Mouse (Mus musculus): ENCODE results near the gene Msh2.

- TF ChIP-seq CTCF (IDR thresholded peaks at IDR 0.05; ENCODE audit: low read depth) (no peak), EP300 (IDR thresholded peaks at IDR 0.05; ENCODE audit: low read depth) (no peak)
These were observed 65.0 kb downstream of the Msh2 start for GRCm38 (mm10) chr17:87737144-87737543.

Measured in liver, postnatal 0 days (tissue).